Mouse (Mus musculus) stomach, embryonic 15.5 days (tissue): Measurements from ENCODE around the gene Lonp2. TPM values are rescaled to one million over a fixed set of nuclear protein-coding genes. Genes with fewer than 3 reads are reported as not detected.
A peak's percentile ranks its signal among the peaks of the same experiment; 100 is the strongest.

Source experiments
- ATAC-seq: fragments of 200-750 bp; cut with Nextera tagmentation; 2 replicates; pipeline ENCODE4 v1.8.0; 2017; ENCODE audit warnings: low read depth, moderate number of reproducible peaks, moderate TSS enrichment; ENCODE audit not compliant: insufficient read depth, low FRiP score
- H3K27ac ChIP-seq: fragments of 300-500 bp; sonication (generic); 2 replicates; pipeline ENCODE4 v1.5.1; 2015; ENCODE audit warnings: mild to moderate bottlenecking, inconsistent platforms
- H3K27me3 ChIP-seq: fragments of 300-500 bp; sonication (generic); replicated peaks from 2 replicates; pipeline ENCODE4 v1.6.1; 2015; ENCODE audit warnings: inconsistent platforms
- H3K36me3 ChIP-seq: fragments of 300-500 bp; sonication (generic); 2 replicates; pipeline ENCODE4 v1.6.1; 2015; ENCODE audit warnings: inconsistent platforms
- H3K4me1 ChIP-seq: fragments of 300-500 bp; sonication (generic); 2 replicates; pipeline ENCODE4 v1.6.1; 2015; ENCODE audit warnings: inconsistent platforms
- H3K4me2 ChIP-seq: fragments of 300-500 bp; sonication (generic); 2 replicates; pipeline ENCODE4 v1.6.1; 2015; ENCODE audit warnings: mild to moderate bottlenecking, inconsistent platforms
- H3K4me3 ChIP-seq: fragments of 300-500 bp; sonication (generic); replicated peaks from 2 replicates; pipeline ENCODE4 v1.5.1; 2015; ENCODE audit warnings: inconsistent platforms
- H3K9ac ChIP-seq: fragments of 300-500 bp; sonication (generic); 2 replicates; pipeline ENCODE4 v1.6.1; 2015; ENCODE audit warnings: inconsistent platforms
- H3K9me3 ChIP-seq: fragments of 300-500 bp; sonication (generic); 2 replicates; pipeline ENCODE4 v1.6.1; 2016; ENCODE audit warnings: inconsistent platforms
- WGBS: fragments of 180-500 bp; shearing (Covaris S2); methylation state at CpG from one replicate; pipeline ENCODE4 v1.1.7; 2015; 5-methylcytosine and 5-hydroxymethylcytosine counted together
- polyA plus RNA-seq: library from polyadenylated mRNA; unstranded; fragments of >200 nt; fragmentation: Nextera tagmentation; extraction: Ambion mirVana; gene quantifications from 2 replicates; pipeline ENCODE4 v1.2.1, GENCODE M21; 2015

Lonp2 gene
- polyA plus RNA-seq: 51.3 and 54.0 TPM in 2 replicates

DNA sequence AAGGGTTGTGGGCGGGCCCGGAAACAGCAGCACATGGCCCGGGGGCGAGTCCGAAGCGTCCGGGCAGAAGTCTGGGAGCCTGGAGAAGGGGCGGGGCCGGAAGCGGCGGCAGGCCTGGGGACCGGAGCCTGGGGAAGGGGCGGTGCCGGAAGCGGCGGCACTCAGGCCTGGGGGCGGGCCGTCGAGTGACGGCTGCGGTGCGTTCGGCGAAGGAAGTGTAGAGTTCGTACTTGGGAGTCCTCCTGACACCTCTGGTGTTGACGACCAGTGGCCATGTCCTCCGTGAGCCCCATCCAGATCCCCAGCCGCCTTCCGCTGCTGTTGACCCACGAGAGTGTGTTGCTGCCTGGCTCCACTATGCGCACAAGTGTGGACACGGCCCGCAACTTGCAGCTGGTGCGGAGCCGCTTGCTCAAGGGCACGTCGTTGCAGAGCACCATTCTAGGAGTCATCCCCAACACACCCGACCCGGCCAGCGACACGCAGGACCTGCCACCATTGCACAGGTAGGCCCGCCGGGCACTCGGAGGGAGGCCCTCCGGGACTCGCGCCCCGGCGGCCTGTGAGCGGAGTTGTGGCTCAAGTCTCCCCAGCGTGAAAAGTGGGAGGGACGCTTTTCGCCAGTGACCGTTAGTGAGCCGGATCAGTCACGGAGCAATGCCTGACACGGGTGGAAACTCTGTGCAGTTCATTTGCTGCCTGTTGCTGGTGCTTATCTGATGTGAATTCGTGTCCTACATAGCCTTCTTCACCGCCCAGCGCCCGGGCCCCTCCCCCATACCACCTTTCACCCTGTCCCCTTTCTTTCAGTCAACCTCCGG lies at the start of gene Lonp2:
Lonp2 (plus strand) TSS at position 133 of the 821 bp plus-strand sequence.
- peak; percentile 100 for ATAC-seq
- Histone ChIP-seq H3K27me3 (no peaks in the 10 kb centered on the region), H3K9me3 (no peaks in the 10 kb centered on the region), H3K4me1 (peaks cover 6% of the 10 kb centered on the region), H3K4me2 (peak within 1 kb of the TSS; percentile 83), H3K36me3 (no peaks in the 10 kb centered on the region), H3K4me3 (peak within 1 kb of the TSS; percentile 86), H3K27ac (peak within 1 kb of the TSS; percentile 79), H3K9ac (peak within 1 kb of the TSS; percentile 65)
- under 1% methylated on average over 62 of the region's 62 CpGs for WGBS

DNA sequence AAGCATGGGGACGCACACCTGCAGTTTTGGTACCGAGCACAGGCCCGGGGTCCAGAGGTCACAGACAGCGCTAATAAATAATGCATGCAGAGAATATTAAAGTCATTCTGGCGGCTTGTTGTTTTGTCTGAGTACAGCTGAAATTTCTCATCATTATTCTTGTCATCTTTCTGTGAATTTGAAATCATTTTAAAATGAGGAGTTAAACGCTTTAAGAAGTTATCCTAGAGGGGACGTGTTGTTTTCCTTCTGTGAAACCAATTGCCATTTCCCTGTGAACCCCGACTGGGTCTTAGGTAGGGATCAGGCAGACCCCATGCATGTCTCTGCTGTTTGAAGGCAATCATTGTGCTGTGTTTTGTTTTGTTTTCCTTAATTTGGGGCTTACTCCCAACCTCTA lies 46.3 kb upstream of the Lonp2 start:
- Histone ChIP-seq H3K4me1 (no peaks in the 10 kb centered on the region), H3K9me3 (no peaks in the 10 kb centered on the region), H3K4me2 (no peak overlapping the region), H3K4me3 (no peak overlapping the region), H3K9ac (no peak overlapping the region), H3K27ac (no peak overlapping the region), H3K36me3 (no peaks in the 10 kb centered on the region), H3K27me3 (no peaks in the 10 kb centered on the region)
- 68% methylated on average over 8 of the region's 8 CpGs for WGBS
- ATAC-seq: no peak

DNA sequence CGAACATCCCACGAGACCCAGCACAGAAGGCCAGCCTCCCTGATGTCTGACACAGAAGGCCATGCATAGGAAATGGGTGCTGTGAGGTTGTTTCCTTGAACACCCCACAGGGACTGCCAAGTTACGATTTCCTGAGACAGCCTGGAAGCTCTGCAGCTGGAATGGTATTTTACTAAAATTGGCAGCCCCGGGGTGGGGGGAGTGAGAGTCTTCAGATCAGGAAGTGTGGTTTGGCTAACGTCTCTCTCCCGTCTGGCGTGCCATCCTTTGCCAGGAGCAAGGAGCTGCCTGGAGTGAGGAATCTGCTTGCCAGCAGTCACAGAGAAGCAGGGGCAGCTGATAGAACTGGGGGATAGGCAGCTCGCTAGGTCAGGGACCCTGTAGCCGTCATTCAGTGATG lies 45.8 kb upstream of the Lonp2 start:
- Histone ChIP-seq H3K27me3 (no peaks in the 10 kb centered on the region), H3K9ac (no peak overlapping the region), H3K27ac (no peak overlapping the region), H3K4me1 (no peaks in the 10 kb centered on the region), H3K4me3 (no peak overlapping the region), H3K36me3 (no peaks in the 10 kb centered on the region), H3K9me3 (no peaks in the 10 kb centered on the region), H3K4me2 (no peak overlapping the region)
- WGBS: 40% methylated on average over 9 of the region's 9 CpGs
- no peak for ATAC-seq

DNA sequence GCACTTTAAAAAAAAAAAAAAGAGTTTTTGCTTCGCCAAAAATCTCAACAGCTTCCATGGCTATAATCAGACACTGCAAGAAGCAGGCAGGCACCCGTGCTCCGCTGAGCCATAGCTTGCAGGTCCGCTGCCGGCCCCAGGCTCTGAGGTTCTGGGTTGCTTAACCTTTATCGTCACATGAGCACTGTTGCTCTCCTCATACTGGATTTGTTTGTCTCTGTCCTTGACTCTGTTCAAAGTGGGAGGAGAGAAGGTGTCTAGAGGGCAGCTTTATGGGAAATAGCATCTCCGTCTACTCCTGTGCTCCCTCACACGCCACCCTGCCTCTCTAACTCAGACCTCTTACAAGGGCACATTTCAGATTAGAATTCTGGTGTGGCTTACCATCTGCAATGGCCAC lies 45.1 kb upstream of the Lonp2 start:
- Histone ChIP-seq H3K4me2 (no peak overlapping the region), H3K27ac (no peak overlapping the region), H3K4me3 (no peak overlapping the region), H3K9me3 (no peaks in the 10 kb centered on the region), H3K36me3 (no peaks in the 10 kb centered on the region), H3K27me3 (no peaks in the 10 kb centered on the region), H3K4me1 (no peaks in the 10 kb centered on the region), H3K9ac (no peak overlapping the region)
- WGBS: 62% methylated on average over 8 of the region's 8 CpGs
- no peak for ATAC-seq

DNA sequence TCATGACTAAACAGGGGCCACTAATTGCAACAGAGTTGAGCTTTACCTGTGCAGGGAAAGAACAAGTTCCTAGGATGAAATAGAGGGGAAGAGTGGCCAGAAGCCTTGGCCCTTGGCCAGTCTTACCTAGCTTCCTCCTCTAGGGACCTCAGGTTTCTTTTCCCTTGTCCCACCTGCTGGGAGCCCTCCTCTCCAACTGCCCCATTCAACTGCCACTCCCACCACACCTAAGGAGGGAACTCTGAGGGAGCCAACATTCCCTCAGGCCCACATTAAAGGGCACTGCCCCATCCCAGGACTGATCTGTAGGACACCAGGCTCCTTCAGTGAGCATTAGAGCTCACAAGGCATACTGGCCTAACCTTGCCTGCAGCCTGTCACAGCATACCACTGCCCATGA lies 43.4 kb upstream of the Lonp2 start, which contains the start of gene Abcc12:
Abcc12 (minus strand) TSS at position 229 of the 400 bp plus-strand sequence.
- Histone ChIP-seq H3K9ac (no peak within 1 kb of the TSS), H3K4me3 (no peak within 1 kb of the TSS), H3K4me2 (no peak within 1 kb of the TSS), H3K36me3 (no peaks in the 10 kb centered on the region), H3K27me3 (no peaks in the 10 kb centered on the region), H3K27ac (no peak within 1 kb of the TSS), H3K9me3 (no peaks in the 10 kb centered on the region), H3K4me1 (no peaks in the 10 kb centered on the region)
- ATAC-seq: no peak

DNA sequence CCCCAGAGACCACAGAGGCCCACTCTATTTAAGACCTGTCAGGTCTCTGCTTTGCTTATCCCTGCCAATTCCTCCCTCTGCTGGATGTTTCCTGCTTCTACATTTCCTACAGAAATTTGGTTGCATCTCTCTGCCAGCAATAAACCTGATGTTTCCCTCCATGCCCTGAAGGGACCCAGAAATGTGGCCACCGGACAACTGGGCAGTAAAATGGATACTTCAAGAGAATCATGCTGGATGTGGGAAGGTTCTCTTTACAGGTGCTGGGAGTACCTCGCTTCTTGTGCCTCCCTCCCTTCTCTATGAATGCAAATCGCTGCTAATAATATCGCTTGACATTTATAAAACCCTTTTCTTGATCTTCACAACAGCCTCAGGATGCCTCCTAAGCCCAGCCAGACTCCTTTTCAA lies 41.9 kb upstream of the Lonp2 start:
- ATAC-seq: no peak
- Histone ChIP-seq H3K27me3 (no peaks in the 10 kb centered on the region), H3K27ac (no peak overlapping the region), H3K9me3 (no peaks in the 10 kb centered on the region), H3K4me1 (no peaks in the 10 kb centered on the region), H3K36me3 (no peaks in the 10 kb centered on the region), H3K4me2 (no peak overlapping the region), H3K9ac (no peak overlapping the region), H3K4me3 (no peak overlapping the region)
- WGBS: 83% methylated on average over 4 of the region's 4 CpGs

DNA sequence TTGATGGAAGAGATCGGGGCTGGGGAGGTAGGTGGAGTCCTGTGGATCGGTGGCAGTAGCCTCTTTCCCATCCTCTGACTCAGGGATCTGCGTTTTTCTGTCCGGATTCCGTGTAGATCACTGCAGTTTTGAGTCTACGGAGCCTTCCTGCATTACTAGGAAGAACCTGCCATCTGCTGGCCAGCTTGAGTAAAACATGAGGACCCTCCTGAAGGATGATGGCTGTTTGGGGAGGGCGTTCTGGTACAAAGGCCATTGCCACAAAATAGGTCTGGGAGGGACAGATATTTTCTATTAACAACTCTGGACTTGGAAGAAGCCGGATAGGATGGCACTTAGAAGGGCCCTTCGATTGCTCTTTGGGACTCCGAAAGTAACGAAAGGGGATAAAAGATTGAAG lies 38.7 kb upstream of the Lonp2 start:
- Histone ChIP-seq H3K4me2 (peak overlapping the region; percentile 86), H3K27ac (no peak overlapping the region), H3K36me3 (no peaks in the 10 kb centered on the region), H3K27me3 (no peaks in the 10 kb centered on the region), H3K4me1 (no peaks in the 10 kb centered on the region), H3K9ac (no peak overlapping the region; the same call in 1 of the 2 replicates), H3K4me3 (peak overlapping the region; percentile 42), H3K9me3 (no peaks in the 10 kb centered on the region)
- 5% methylated on average over 11 of the region's 11 CpGs for WGBS
- no peak for ATAC-seq

DNA sequence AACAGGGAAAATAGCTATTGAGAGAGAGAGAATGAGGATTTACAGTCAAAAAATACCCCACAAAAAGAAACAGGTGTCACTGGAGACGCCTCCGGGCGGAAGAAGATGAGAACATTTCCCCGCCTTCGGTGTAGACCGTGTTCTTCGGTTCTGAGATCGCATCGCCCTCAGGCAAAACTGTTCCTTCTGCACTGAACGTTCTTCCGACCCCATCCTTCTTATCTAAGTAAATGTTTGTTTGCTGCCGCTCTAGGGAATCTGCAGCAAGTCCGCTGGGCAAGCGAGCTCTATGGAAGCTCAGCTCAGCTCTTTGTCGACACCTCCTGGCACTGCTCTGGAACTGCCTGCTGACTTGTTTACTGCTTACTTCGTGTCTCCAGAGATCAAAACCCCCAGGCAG lies 38.3 kb upstream of the Lonp2 start:
- no peaks in the 10 kb centered on the region for H3K4me1 ChIP-seq
- WGBS: 2% methylated on average over 16 of the region's 16 CpGs
- no peaks in the 10 kb centered on the region for H3K36me3 ChIP-seq
- no peak overlapping the region; the same call in 1 of the 2 replicates for H3K9ac ChIP-seq
- peak overlapping the region; percentile 86 for H3K4me2 ChIP-seq
- H3K27ac ChIP-seq: no peak overlapping the region
- no peaks in the 10 kb centered on the region for H3K9me3 ChIP-seq
- H3K27me3 ChIP-seq: no peaks in the 10 kb centered on the region
- peak overlapping the region; percentile 42 for H3K4me3 ChIP-seq
- no peak for ATAC-seq

DNA sequence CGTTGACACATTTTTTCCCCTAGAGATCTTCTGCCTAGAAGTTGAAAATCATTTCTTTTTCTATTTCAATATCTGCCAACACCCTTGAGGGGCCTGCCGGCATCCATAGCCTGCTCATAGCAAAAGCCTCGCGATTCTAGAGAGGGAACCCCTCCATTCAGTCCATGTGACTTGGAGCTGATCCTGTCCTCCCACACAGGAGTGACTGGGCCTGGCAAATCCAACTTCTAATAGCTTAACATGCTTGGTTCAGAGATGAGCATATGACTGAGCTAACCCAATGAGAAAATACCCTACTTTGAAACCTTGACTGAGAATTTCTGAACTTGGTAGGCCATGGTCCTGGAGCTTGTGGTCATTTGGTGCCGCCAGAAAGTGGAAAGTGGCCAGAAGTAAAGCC lies 37.8 kb upstream of the Lonp2 start:
- Histone ChIP-seq H3K27me3 (no peaks in the 10 kb centered on the region), H3K36me3 (no peaks in the 10 kb centered on the region), H3K27ac (no peak overlapping the region), H3K4me2 (no peak overlapping the region), H3K4me1 (no peaks in the 10 kb centered on the region), H3K4me3 (no peak overlapping the region), H3K9ac (no peak overlapping the region), H3K9me3 (no peaks in the 10 kb centered on the region)
- WGBS: 41% methylated on average over 5 of the region's 5 CpGs
- no peak for ATAC-seq

DNA sequence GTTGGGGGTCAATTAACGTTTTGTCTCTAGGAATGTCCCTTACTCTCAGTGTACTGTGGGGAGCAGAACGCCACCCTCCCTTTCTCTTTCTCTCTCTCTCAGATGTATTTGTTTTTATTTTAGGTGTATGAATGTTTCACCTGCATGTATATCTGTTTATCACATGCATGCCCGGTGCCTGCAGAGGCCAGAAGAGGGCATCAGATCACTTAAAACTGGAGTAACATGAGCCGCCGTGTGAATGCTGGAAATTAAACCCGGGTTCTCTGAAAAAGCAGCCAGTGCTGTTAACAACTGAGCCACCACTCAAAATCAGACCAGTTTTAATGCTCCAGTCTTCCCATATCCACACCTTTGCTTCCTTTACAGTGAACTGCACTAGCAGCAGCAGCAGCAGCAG lies 37.2 kb upstream of the Lonp2 start:
- no peak overlapping the region for H3K9ac ChIP-seq
- no peak overlapping the region for H3K4me2 ChIP-seq
- no peaks in the 10 kb centered on the region for H3K4me1 ChIP-seq
- ATAC-seq: no peak
- no peaks in the 10 kb centered on the region for H3K27me3 ChIP-seq
- no peaks in the 10 kb centered on the region for H3K36me3 ChIP-seq
- no peak overlapping the region for H3K4me3 ChIP-seq
- no peaks in the 10 kb centered on the region for H3K9me3 ChIP-seq
- 48% methylated on average over 6 of the region's 6 CpGs for WGBS
- H3K27ac ChIP-seq: no peak overlapping the region

DNA sequence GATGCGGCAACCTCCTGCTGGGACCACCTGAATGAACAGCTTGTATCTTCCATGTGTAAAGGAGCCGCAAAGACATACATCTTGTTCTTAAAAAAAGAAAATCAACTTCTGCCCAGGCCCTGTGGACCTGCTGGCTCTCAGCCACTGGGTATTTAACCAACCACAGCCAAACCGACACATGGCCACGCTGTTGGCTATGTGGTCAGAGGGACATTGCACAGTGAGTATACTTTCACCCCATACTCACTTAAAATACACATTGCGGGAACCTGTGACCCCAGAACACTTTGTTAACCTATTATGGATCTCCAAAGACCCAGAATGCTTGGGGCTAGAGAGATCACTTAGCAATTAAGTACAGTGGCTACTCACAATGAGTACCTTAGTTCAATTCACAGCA lies 35.5 kb upstream of the Lonp2 start:
- no peak overlapping the region for H3K4me3 ChIP-seq
- H3K27me3 ChIP-seq: no peaks in the 10 kb centered on the region
- no peak overlapping the region for H3K4me2 ChIP-seq
- H3K9me3 ChIP-seq: no peaks in the 10 kb centered on the region
- no peak overlapping the region for H3K27ac ChIP-seq
- WGBS: 85% methylated on average over 5 of the region's 5 CpGs
- H3K9ac ChIP-seq: no peak overlapping the region
- no peaks in the 10 kb centered on the region for H3K36me3 ChIP-seq
- no peak for ATAC-seq
- no peaks in the 10 kb centered on the region for H3K4me1 ChIP-seq

DNA sequence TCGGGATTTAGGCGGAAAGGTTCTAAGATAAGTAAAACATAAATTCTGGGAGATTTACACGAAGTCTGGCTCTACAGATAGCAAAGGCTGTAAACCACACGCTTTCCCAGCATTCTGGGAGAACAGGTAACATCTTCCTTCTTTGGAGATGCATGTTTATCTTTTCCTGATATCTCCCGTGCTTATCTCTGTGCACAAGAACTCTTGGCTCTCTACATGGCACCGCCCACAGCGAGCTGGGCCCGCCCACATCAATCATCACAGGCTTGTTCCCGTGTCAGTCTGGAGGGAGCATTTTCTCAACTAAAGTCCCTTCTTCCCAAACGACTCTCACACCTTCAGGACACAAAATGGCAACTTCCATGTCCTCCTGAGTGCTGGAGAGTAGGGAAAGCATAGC lies 30.7 kb upstream of the Lonp2 start:
- ATAC-seq: no peak
- H3K4me3 ChIP-seq: no peak overlapping the region
- no peak overlapping the region for H3K9ac ChIP-seq
- no peaks in the 10 kb centered on the region for H3K4me1 ChIP-seq
- H3K36me3 ChIP-seq: no peaks in the 10 kb centered on the region
- no peaks in the 10 kb centered on the region for H3K27me3 ChIP-seq
- H3K9me3 ChIP-seq: no peaks in the 10 kb centered on the region
- no peak overlapping the region for H3K27ac ChIP-seq
- WGBS: 45% methylated on average over 10 of the region's 10 CpGs
- no peak overlapping the region for H3K4me2 ChIP-seq
